Mouse (Mus musculus) CH12.LX (cell line): Measurements from ENCODE around the gene Olfml2a. TPM values are rescaled to one million over a fixed set of nuclear protein-coding genes. Genes with fewer than 3 reads are reported as not detected.

ENCODE experiments used
- DNase-seq: peaks from one replicate; pipeline ENCODE4 v3.0.0-alpha.2; 2013; ENCODE audit errors: extremely low read depth
- H3K27ac ChIP-seq: 2 replicates; pipeline ENCODE4 v1.5.1; 2012; ENCODE audit warnings: low read depth, mild to moderate bottlenecking, control low read depth, moderate library complexity; ENCODE audit not compliant: insufficient read depth
- H3K27me3 ChIP-seq: replicated peaks from 2 replicates; pipeline ENCODE3; 2012; ENCODE audit warnings: inconsistent platforms
- H3K36me3 ChIP-seq, 2 experiments: replicated peaks in 1 of 2; 2 replicates each; pipeline versions ENCODE3 to v1.6.1; 2012; ENCODE audit warnings: inconsistent platforms in 1 of 2, low read length in 1 of 2, mild to moderate bottlenecking in 1 of 2, mixed read lengths in 1 of 2, moderate library complexity in 1 of 2; ENCODE audit not compliant: control insufficient read depth in 1 of 2, insufficient read depth in 1 of 2
- H3K4me1 ChIP-seq, 2 experiments: 2 replicates each; pipeline ENCODE4 v1.6.1; 2012; ENCODE audit warnings: inconsistent platforms in 1 of 2, moderate library complexity in 1 of 2; ENCODE audit not compliant: insufficient read depth in 2 of 2, control insufficient read depth in 1 of 2
- H3K4me2 ChIP-seq: 2 replicates; pipeline ENCODE4 v1.6.1; 2012; ENCODE audit warnings: low read depth, mild to moderate bottlenecking, control low read depth; ENCODE audit not compliant: poor library complexity, insufficient read depth, severe bottlenecking
- H3K4me3 ChIP-seq, 3 experiments: fragments of 150-350 bp in 1 of 3; sonication (generic) in 1 of 3; replicated peaks in 1 of 3; 2 replicates each; pipeline versions ENCODE3 to v1.5.1; 2011 to 2012; ENCODE audit warnings: low read depth in 2 of 3, low read length in 2 of 3, mild to moderate bottlenecking in 2 of 3, moderate library complexity in 2 of 3, control low read depth in 1 of 3, improper control_type of control experiment in 1 of 3, inconsistent platforms in 1 of 3, mixed read lengths in 1 of 3; ENCODE audit not compliant: poor library complexity in 1 of 3
- H3K79me2 ChIP-seq: replicated peaks from 2 replicates; pipeline ENCODE4 v1.6.1; 2012; ENCODE audit warnings: mild to moderate bottlenecking, moderate library complexity; ENCODE audit not compliant: control insufficient read depth, poor library complexity, insufficient read depth, severe bottlenecking; ENCODE audit errors: extremely low read depth
- H3K9ac ChIP-seq: 2 replicates; pipeline ENCODE4 v1.6.1; 2012; ENCODE audit warnings: low read depth, mild to moderate bottlenecking, control low read depth, moderate library complexity; ENCODE audit not compliant: insufficient read depth
- H3K9me3 ChIP-seq: replicated peaks from 2 replicates; pipeline ENCODE3; 2012; ENCODE audit warnings: low read length, inconsistent platforms, mixed read lengths
- BHLHE40 ChIP-seq: IDR thresholded peaks from 2 replicates; pipeline ENCODE4 v1.6.1; 2011; ENCODE audit warnings: mild to moderate bottlenecking, low read depth, low read length, improper control_type of control experiment
- EP300 ChIP-seq: IDR thresholded peaks from 2 replicates; pipeline ENCODE4 v1.6.1; 2011; ENCODE audit warnings: low read length, improper control_type of control experiment
- GABPA ChIP-seq: IDR thresholded peaks from 2 replicates; pipeline ENCODE4 v1.6.1; 2012; ENCODE audit warnings: low read depth, low read length, improper control_type of control experiment, inconsistent platforms; ENCODE audit not compliant: insufficient replicate concordance
- IRF4 ChIP-seq: IDR thresholded peaks from 2 replicates; pipeline ENCODE4 v1.6.1; 2014; ENCODE audit warnings: low read depth, mild to moderate bottlenecking, inconsistent platforms, low read length, improper control_type of control experiment
- JUN ChIP-seq: IDR thresholded peaks from 2 replicates; pipeline ENCODE4 v1.6.1; 2011; ENCODE audit warnings: low read depth, mild to moderate bottlenecking, low read length, improper control_type of control experiment, moderate library complexity; ENCODE audit not compliant: insufficient read depth
- KAT2A ChIP-seq: IDR thresholded peaks from 2 replicates; pipeline ENCODE4 v1.6.1; 2012; ENCODE audit warnings: low read length, improper control_type of control experiment, inconsistent platforms; ENCODE audit not compliant: insufficient replicate concordance
- MAZ ChIP-seq: IDR thresholded peaks from 2 replicates; pipeline ENCODE4 v1.6.1; 2012; ENCODE audit warnings: low read depth, mild to moderate bottlenecking, inconsistent platforms, low read length, improper control_type of control experiment, moderate library complexity
- MEF2A ChIP-seq: IDR thresholded peaks from 2 replicates; pipeline ENCODE4 v1.6.1; 2014; ENCODE audit warnings: low read depth, mild to moderate bottlenecking, inconsistent platforms, low read length, improper control_type of control experiment, borderline replicate concordance
- MXI1 ChIP-seq: IDR thresholded peaks from 2 replicates; pipeline ENCODE4 v1.6.1; 2011; ENCODE audit warnings: mild to moderate bottlenecking, low read depth, low read length, improper control_type of control experiment
- MYC ChIP-seq: IDR thresholded peaks from 2 replicates; pipeline ENCODE4 v1.6.1; 2011; ENCODE audit warnings: low read depth, mild to moderate bottlenecking, improper control_type of control experiment, low read length
- NRF1 ChIP-seq: IDR thresholded peaks from 2 replicates; pipeline ENCODE4 v1.6.1; 2014; ENCODE audit warnings: low read depth, mild to moderate bottlenecking, inconsistent platforms, low read length, improper control_type of control experiment, moderate library complexity
- PAX5 ChIP-seq: IDR thresholded peaks from 2 replicates; pipeline ENCODE4 v1.6.1; 2012; ENCODE audit warnings: low read length, inconsistent platforms, mixed read lengths
- POLR2A ChIP-seq: IDR thresholded peaks from 2 replicates; pipeline ENCODE4 v1.6.1; 2011; ENCODE audit warnings: low read depth, mild to moderate bottlenecking, improper control_type of control experiment, low read length
- POLR2AphosphoS2 ChIP-seq: IDR thresholded peaks from 2 replicates; pipeline ENCODE4 v1.6.1; 2011; ENCODE audit warnings: low read depth, low read length, improper control_type of control experiment
- RCOR1 ChIP-seq: conservative IDR thresholded peaks from 2 replicates; pipeline ENCODE4 v1.6.1; 2012; ENCODE audit warnings: low read depth, mild to moderate bottlenecking, inconsistent platforms, low read length, improper control_type of control experiment
- TBP ChIP-seq: conservative IDR thresholded peaks from 2 replicates; pipeline ENCODE4 v1.6.1; 2011; ENCODE audit warnings: low read depth, low read length, improper control_type of control experiment
- UBTF ChIP-seq: IDR thresholded peaks from 2 replicates; pipeline ENCODE4 v1.6.1; 2012; ENCODE audit warnings: low read depth, mild to moderate bottlenecking, inconsistent platforms, low read length, improper control_type of control experiment, moderate library complexity
- USF1 ChIP-seq: IDR thresholded peaks from 2 replicates; pipeline ENCODE4 v1.6.1; 2014; ENCODE audit warnings: low read depth, mild to moderate bottlenecking, inconsistent platforms, low read length, improper control_type of control experiment
- ZNF384 ChIP-seq: IDR thresholded peaks from 2 replicates; pipeline ENCODE4 v1.6.1; 2012; ENCODE audit warnings: low read depth, low read length, improper control_type of control experiment, inconsistent platforms
- dilution Hi-C: fragments of 300-500 bp; cut with MboI; formaldehyde crosslinking; loops from 2 replicates; pipeline ENCODE4 v1.14.3; 2020; ENCODE audit warnings: low sequenced_read_pairs; ENCODE audit not compliant: extremely low pct_unique_long_range_greater_than_20kb, extremely low pct_ligation_motif_present
- in situ Hi-C: fragments of 300-500 bp; cut with MboI; formaldehyde crosslinking; loops from 3 replicates; pipeline ENCODE4 v1.14.3; 2019; ENCODE audit warnings: low sequenced_read_pairs, low pct_ligation_motif_present, low pct_unique_long_range_greater_than_20kb, mixed read lengths
- polyA plus RNA-seq: library from polyadenylated mRNA; unstranded; fragments of >175 nt; gene quantifications from 2 replicates; pipeline ENCODE4 v1.2.1, GENCODE M21; 2012; ENCODE audit warnings: low read depth; ENCODE audit not compliant: insufficient read length
- total RNA-seq, 2 experiments: library from RNA; depleted of rRNA; stranded (reverse); fragments of 300-350 nt in 1 of 2; fragments of >200 nt in 1 of 2; gene quantifications; 2 replicates each; pipeline ENCODE4 v1.2.3; 2012 to 2014

The Olfml2a gene
- total and polyA plus RNA-seq, 3 experiments: 4.3 to 8.5 (median 5.5) TPM

DNA sequence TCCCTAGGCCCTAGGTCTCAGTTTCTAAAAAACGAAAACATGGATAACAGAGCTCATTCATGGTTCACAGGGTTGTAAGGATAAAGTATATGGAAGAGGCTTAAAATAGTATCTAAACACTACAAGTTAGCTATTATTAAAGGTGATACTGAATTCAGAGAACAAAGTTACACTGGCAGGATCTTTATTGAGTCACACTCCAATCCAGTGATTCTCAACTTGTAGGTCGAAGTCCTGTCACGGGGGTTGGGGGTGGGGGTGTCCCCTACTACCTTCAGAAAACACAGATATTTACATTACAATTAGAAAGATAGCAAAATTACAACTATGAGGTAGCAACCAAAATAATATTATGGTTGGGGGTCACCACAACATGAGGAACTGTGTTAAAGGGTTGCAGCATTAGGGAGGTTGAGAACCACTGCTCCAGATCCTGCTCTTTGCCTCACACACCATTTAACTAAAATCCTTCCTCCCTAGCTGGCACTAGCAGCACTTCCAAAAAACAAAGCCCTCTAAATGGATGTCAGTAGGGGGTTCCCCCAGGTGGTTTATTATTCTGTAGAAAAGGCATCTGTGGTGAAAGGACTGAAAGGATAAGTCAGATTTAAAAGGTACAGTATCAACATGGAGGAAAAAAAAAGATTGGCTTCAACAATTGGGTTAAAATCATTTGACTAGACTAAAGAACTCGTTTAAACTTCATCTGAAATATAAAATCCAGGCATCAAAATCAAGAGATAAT, 14.7 kb upstream of the Olfml2a start:
- Histone ChIP-seq H3K4me1 (peaks cover 0 to 20% of the 10 kb centered on the region in 2 experiments; a peak in 2 of 4 replicates), H3K27ac (no peak overlapping the region)
- dilution Hi-C loops: no loop called here

DNA sequence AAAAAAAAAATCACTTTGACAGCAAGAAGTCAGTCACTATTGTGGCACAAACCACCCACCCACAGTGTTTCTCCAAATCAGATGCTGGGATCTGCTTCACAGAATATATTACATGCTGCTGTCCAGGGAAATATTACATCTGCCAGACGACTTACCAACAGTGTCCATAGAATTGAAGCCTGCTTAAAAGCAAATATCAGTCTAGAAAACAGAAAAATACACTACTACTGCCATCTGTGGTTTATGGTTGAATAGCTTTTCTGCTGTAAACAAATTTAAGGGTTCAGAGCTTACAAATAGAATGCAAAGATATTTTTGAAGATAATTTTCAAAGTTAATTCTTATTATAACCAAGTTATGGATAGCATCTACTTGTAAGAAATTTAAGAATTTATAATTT, 10.4 kb upstream of the Olfml2a start:
- Histone ChIP-seq H3K9me3 (no peaks in the 10 kb centered on the region), H3K9ac (no peak overlapping the region), H3K4me2 (no peak overlapping the region), H3K27me3 (peaks cover 7% of the 10 kb centered on the region), H3K79me2 (no peaks in the 10 kb centered on the region; the same call in 1 of the 2 replicates), H3K36me3 (no peaks in the 10 kb centered on the region), H3K4me1 (peaks cover 0 to 19% of the 10 kb centered on the region in 2 experiments; a peak in 2 of 4 replicates), H3K4me3 (no peak overlapping the region), H3K27ac (no peak overlapping the region)
- TF ChIP-seq ZNF384 (no peak), NRF1 (no peak), BHLHE40 (no peak), PAX5 (no peak), RCOR1 (no peak), MYC (no peak)
- in situ Hi-C loops (no loop called here), dilution Hi-C loops (no loop called here)
- no peak for DNase-seq

More for the DNA sequence above, 14.7 kb upstream of the Olfml2a start:
- H3K36me3 ChIP-seq: no peaks in the 10 kb centered on the region
- in situ Hi-C loops: no loop called here
- H3K4me2 ChIP-seq: no peak overlapping the region
- DNase-seq: no peak
- TF ChIP-seq UBTF (no peak), JUN (no peak), POLR2AphosphoS2 (no peak), POLR2A (no peak), USF1 (no peak), BHLHE40 (no peak), ZNF384 (no peak), RCOR1 (no peak), MAZ (no peak), IRF4 (no peak), MEF2A (no peak), GABPA (no peak), KAT2A (no peak), EP300 (no peak), PAX5 (no peak), MXI1 (no peak), TBP (no peak), NRF1 (no peak)
- H3K79me2 ChIP-seq: no peaks in the 10 kb centered on the region
- H3K27me3 ChIP-seq: no peaks in the 10 kb centered on the region
- H3K9ac ChIP-seq: no peak overlapping the region
- H3K9me3 ChIP-seq: no peaks in the 10 kb centered on the region
- H3K4me3 ChIP-seq: no peak overlapping the region
